Mouse (Mus musculus) cerebellum, adult 11-12 months (tissue): ENCODE measurements around the gene Rs1.
"Not testable (repeated sequence)": the region's sequence is repeated elsewhere in the genome, so short reads cannot be mapped to it uniquely, and the experiment has no call there.

Source experiments
- DNase-seq: peaks from one replicate; pipeline ENCODE4 v3.0.0; 2022

Gene Rs1

GRCm38 (mm10) chrX:160767713-160768112 lies at the start of gene Rs1:
Gene Rs1, plus strand, starts transcription at chrX:160768013.
- no peak for DNase-seq

DNA sequence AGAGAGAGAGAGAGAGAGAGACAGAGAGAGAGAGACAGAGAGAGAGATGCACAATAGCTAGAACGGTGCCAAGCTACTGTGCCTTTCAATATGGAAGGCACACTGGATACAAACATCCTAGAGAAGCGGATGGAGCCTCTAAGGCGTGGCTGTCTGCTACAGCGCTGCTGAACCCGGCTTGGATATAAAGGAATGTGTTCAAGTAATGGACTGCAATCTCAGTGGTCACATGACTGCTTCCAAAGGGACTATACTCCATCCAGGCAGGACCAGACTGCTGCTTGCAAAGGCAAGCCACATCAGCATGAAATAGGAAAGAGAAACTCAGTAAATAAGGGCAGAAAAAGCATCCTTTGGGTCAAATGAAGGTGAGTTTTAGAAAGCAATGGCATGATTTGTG lies 32.2 kb upstream of the Rs1 start, which contains the start of gene Ppef1:
TSS of gene Ppef1 (minus strand) at position 116 of the 400 bp plus-strand sequence.
- no peak for DNase-seq

DNA sequence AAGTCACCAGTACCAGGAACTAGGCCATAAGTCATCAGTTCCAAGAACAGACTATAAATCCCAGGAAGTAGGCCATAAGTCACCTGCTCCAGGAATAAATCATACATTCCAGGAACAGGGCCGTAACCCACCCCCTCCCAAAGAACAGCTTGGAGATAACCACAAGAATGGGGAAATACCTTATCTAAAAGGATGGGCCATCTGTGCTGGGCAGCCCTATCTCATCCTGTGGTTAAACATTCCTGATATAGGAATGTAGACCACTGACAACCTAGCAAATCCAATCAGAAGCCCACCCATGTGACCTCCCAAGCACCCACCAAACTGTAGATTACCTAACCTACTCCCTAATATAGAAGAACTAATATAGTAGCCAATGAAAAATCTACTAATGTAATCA lies 22.4 kb upstream of the Rs1 start:
- no peak for DNase-seq

DNA sequence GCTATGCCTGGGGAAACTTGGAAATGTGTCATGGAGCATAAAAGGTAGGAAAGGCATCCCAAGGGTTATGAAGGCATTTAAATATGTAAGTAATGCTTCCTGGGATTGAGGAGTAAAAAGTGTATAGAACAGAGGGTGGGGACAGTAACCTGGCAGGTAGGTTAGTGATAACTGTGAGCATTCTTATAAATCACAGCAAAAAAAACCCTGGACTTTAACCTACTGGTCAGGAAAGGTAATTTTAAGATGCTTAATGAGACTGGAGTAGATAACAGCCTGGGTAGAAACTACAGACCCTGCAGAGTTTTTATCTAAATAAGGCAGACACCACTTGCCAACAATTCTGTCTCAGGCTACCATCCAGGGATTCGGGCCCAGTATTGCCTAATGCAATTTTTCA lies 19.2 kb upstream of the Rs1 start:
- DNase-seq: no peak

DNA sequence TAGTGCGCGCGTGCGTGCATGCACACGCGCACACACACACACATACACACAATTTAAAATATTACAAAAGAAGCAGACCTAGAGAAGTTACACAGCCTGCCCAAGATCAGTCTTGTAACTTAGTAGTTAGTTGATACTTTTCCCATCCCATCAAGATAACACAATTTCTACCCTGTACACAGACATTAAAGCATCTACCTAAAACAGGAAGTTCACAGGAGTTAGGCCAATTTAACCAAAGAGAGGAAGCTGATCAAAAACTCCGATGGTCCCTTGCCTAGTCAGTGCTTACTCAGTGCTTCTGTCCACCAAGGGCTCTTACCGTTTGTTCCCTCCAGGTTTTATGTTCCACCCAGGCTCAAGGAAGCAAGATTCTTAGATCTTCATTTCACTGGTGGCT lies 17.0 kb upstream of the Rs1 start:
- DNase-seq: no peak

DNA sequence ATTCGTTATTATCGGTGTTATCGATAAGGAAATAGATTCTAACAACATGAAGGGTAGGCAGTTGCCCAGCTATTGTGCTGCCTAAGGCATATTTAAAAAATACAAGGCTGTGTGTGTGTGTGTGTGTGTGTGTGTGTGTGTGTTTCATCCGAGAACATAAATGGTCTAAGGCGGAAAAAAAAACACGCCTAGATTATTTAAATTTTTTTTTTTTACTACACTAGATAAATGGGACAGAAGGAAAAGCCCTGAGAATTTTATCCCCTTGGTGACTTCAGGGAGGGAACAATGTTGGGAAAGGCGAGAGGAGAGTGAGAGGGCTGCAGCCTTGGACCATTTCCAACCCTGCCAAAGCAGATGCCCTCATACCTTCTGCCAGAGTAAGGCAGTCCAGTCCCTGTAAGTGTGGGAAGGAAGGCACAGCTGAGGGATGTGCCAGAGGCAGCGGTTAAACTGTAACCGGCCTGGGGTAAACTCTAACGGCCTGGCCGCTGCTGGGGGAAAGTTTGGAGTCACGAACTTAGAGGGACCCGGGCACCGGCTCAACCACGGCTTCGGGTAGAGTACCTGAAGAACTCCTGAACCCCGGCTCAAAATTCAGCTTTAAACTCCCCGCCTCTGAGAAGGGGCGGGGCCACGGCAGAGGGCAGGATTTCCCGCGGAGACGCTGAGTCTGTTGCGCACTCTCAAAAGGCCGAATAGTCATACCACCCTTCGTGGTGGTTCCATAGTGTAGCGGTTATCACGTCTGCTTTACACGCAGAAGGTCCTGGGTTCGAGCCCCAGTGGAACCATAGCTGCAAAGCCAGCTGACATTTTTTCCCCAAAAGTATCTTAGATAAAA lies 2.2 kb upstream of the Rs1 start:
- peak; percentile 84 for DNase-seq

GRCm38 (mm10) chrX:160766233-160766616 lies 1.6 kb upstream of the Rs1 start:
- no peak for DNase-seq

DNA sequence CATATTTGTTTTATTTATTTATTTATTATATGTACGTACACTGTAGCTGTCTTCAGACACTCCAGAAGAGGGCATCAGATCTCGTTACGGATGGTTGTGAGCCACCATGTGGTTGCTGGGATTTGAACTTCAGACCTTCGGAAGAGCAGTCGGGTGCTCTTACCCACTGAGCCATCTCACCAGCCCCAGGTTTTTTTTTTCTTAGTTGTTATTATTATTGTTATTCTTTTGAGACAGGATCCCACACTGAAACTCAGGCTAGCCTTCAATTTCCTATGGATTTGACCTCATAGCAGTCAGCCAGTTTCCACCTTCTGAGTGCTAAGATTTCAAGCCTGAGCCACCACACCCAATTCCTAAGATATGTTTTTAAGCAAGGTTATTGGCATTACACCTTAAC lies 1.8 kb downstream of the Rs1 start:
- DNase-seq: not testable (repeated sequence)

DNA sequence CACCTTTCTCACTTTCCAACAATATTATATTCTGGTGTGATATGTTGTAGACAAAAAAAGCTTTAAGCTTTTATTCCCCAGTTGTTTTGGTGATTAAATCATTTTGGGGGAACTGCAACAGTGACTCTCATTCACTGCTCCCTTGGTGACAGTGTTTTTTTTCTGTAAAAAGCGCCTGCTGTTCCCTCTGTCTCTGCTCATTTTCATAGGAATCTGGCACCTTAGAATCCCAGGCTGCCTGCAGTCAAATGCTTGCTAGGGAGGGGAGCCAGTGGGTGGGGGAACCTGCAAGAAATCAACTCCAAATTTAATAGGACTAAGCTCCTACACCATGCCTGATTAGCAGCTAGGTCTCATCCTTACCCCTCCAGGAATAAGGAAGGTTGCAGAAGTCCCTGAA lies 5.2 kb downstream of the Rs1 start:
- no peak for DNase-seq

DNA sequence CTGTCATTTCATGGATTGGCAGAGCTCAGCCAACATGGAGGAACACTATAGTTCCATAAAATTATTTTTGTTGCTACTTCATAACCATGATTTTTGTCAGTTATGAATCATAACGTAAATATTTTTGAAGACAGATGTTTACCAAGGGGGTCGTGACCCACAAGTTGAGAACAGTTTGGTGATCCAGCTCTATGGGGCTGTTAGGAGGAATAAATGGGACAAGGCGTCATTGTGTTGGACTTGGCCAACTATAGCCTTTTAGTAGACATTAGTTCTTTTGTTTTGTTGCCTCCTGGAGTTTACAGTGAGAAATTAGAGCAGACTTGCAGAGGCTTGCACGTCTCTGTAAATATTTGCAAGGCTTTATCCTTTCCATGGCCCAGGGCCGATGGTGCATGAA lies 14.5 kb downstream of the Rs1 start:
- DNase-seq: no peak

DNA sequence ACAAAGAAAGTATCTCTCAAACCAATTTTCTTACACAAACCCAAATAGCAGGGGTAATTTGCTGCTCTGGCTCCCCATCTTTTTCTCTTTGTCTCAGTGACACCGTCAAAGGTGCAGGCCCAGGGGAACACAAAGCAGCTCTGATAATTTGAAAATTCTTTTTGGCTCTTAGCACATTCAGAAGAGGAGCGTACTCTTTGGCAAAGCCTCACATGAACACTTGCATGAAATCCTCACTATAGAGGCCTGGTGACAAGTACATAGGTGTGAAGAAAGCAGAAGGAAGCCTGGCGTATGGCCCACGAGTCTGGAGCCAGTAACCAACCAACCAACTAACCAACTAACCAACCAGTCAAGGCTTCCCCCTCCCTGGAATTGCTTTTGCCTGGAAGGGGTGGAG lies 27.1 kb downstream of the Rs1 start:
- DNase-seq: no peak

GRCm38 (mm10) chrX:160804409-160805150 lies 36.8 kb downstream of the Rs1 start:
- no peak for DNase-seq

GRCm38 (mm10) chrX:160808226-160808625 lies 40.4 kb downstream of the Rs1 start:
- peak; percentile 26 for DNase-seq
